Mouse (Mus musculus): ENCODE results near the gene Cldn14. TPM values are rescaled to one million over a fixed set of nuclear protein-coding genes. Genes with fewer than 3 reads are reported as not detected.

Cldn14 gene
- polyA plus RNA-seq, 1 experiment from 2014 or later = not detected

- no peak overlapping the region for H3K4me3 ChIP-seq (ENCODE audit: low read depth, low read length)
- no peaks in the 10 kb centered on the region for H3K4me1 ChIP-seq (replicated peaks; ENCODE audit: control insufficient read depth, insufficient read depth, low read length)
- no peaks in the 10 kb centered on the region for H3K9me3 ChIP-seq (ENCODE audit: control insufficient read depth, low read length)
- DNase-seq (ENCODE audit: low spot score) (peak; percentile 93), ATAC-seq (ENCODE audit: low FRiP score) (peak; percentile 65; the same call in 1 of the 2 replicates)
- no peaks in the 10 kb centered on the region for H3K27me3 ChIP-seq (ENCODE audit: control insufficient read depth, insufficient read depth, low read length)
- WGBS = 57% methylated on average over 14 of the region's 22 CpGs
- no peak overlapping the region for H3K9ac ChIP-seq (ENCODE audit: low read depth, low read length)
- no peak overlapping the region for H3K27ac ChIP-seq (ENCODE audit: low read depth, low read length)
- H3K36me3 ChIP-seq (ENCODE audit: control insufficient read depth, insufficient read depth, low read length) = no peaks in the 10 kb centered on the region
- H3K4me2 ChIP-seq (replicated peaks; ENCODE audit: low read depth, low read length) = no peak overlapping the region; the same call in 1 of the 2 replicates
Measured at GRCm38 (mm10) chr16:93917712-93918678, 90.6 kb downstream of the Cldn14 start.

DNA sequence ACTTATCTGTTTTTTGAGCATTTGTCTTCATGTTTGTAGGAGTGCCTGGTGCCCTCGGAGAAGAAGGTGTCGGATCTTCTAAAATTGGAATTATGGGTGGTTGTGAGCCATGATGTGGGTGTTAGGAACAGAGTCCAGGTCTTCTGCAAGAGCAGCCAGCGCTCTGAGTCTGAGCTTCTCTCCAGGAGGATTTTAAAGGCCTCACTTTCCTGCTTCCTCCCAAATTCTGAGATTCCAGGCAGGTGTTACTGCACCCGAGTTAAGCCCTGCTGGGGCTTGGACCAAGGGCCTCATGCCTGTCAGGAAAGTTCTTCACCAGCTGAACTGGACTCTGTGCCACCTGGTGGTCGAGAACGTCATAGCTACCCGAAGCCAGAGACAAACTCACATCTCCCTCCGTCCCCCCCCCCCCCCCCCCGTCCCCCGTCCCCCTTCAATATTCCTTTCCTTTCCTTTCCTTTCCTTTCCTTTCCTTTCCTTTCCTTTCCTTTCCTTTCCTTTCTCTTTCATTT, 93.2 kb downstream of the Cldn14 start:
- 33% methylated on average over 10 of the region's 10 CpGs for WGBS
- no peaks in the 10 kb centered on the region for H3K4me1 ChIP-seq (replicated peaks; ENCODE audit: control insufficient read depth, insufficient read depth, low read length)
- H3K27me3 ChIP-seq (ENCODE audit: control insufficient read depth, insufficient read depth, low read length) = no peaks in the 10 kb centered on the region
- H3K4me3 ChIP-seq (ENCODE audit: low read depth, low read length) = no peak overlapping the region
- H3K4me2 ChIP-seq (replicated peaks; ENCODE audit: low read depth, low read length) = no peak overlapping the region
- DNase-seq (ENCODE audit: low spot score) = peak; percentile 55
- no peaks in the 10 kb centered on the region for H3K36me3 ChIP-seq (ENCODE audit: control insufficient read depth, insufficient read depth, low read length)
- H3K9ac ChIP-seq (ENCODE audit: low read depth, low read length) = no peak overlapping the region
- no peaks in the 10 kb centered on the region for H3K9me3 ChIP-seq (ENCODE audit: control insufficient read depth, low read length)
- no peak for ATAC-seq (ENCODE audit: low FRiP score)
- no peak overlapping the region for H3K27ac ChIP-seq (ENCODE audit: low read depth, low read length)

- Histone ChIP-seq H3K9me3 (ENCODE audit: control insufficient read depth, low read length) (no peaks in the 10 kb centered on the region), H3K4me2 (replicated peaks; ENCODE audit: low read depth, low read length) (no peak overlapping the region), H3K9ac (ENCODE audit: low read depth, low read length) (no peak overlapping the region), H3K27me3 (ENCODE audit: control insufficient read depth, insufficient read depth, low read length) (no peaks in the 10 kb centered on the region), H3K36me3 (ENCODE audit: control insufficient read depth, insufficient read depth, low read length) (no peaks in the 10 kb centered on the region), H3K4me3 (ENCODE audit: low read depth, low read length) (no peak overlapping the region), H3K4me1 (replicated peaks; ENCODE audit: control insufficient read depth, insufficient read depth, low read length) (no peaks in the 10 kb centered on the region), H3K27ac (ENCODE audit: low read depth, low read length) (no peak overlapping the region)
- DNase-seq (ENCODE audit: low spot score) = no peak
- 81% methylated on average over 10 of the region's 10 CpGs for WGBS
- no peak for ATAC-seq (ENCODE audit: low FRiP score)
Measured at GRCm38 (mm10) chr16:93913881-93914576, 94.6 kb downstream of the Cldn14 start.

GRCm38 (mm10) chr16:93912808-93913207, 95.8 kb downstream of the Cldn14 start:
- no peak overlapping the region for H3K4me2 ChIP-seq (replicated peaks; ENCODE audit: low read depth, low read length)
- H3K27ac ChIP-seq (ENCODE audit: low read depth, low read length) = no peak overlapping the region
- no peaks in the 10 kb centered on the region for H3K9me3 ChIP-seq (ENCODE audit: control insufficient read depth, low read length)
- no peaks in the 10 kb centered on the region for H3K36me3 ChIP-seq (ENCODE audit: control insufficient read depth, insufficient read depth, low read length)
- DNase-seq (ENCODE audit: low spot score) (no peak), ATAC-seq (ENCODE audit: low FRiP score) (no peak)
- WGBS = 72% methylated on average over 3 of the region's 3 CpGs
- no peaks in the 10 kb centered on the region for H3K4me1 ChIP-seq (replicated peaks; ENCODE audit: control insufficient read depth, insufficient read depth, low read length)
- no peak overlapping the region for H3K9ac ChIP-seq (ENCODE audit: low read depth, low read length)
- H3K27me3 ChIP-seq (ENCODE audit: control insufficient read depth, insufficient read depth, low read length) = no peaks in the 10 kb centered on the region
- H3K4me3 ChIP-seq (ENCODE audit: low read depth, low read length) = no peak overlapping the region

DNA sequence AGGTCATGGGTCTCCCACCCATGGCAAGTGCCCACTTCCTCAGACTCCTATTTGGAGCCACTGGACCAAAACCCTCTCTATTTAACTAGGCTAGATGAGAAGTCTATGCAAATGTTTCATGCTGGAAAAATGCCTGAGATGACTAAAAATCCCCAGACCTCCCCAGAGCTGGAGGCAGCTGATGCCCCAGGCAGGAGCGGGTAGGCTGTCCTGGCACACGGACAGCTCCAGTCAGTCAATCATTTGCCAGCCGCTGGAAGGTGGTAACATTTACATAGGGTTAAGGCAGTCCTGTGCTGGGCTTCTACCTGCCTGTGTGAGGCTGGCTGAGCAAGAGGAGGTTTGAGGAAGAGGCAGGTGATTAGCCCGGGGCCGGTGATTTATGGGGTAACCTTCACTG, 96.5 kb downstream of the Cldn14 start:
- no peak for DNase-seq (ENCODE audit: low spot score)

GRCm38 (mm10) chr16:93910735-93911665, 97.6 kb downstream of the Cldn14 start:
- Histone ChIP-seq H3K36me3 (ENCODE audit: control insufficient read depth, insufficient read depth, low read length) (no peaks in the 10 kb centered on the region), H3K4me2 (replicated peaks; ENCODE audit: low read depth, low read length) (no peak overlapping the region), H3K9me3 (ENCODE audit: control insufficient read depth, low read length) (no peaks in the 10 kb centered on the region), H3K4me3 (ENCODE audit: low read depth, low read length) (no peak overlapping the region), H3K27me3 (ENCODE audit: control insufficient read depth, insufficient read depth, low read length) (no peaks in the 10 kb centered on the region), H3K27ac (ENCODE audit: low read depth, low read length) (no peak overlapping the region), H3K4me1 (replicated peaks; ENCODE audit: control insufficient read depth, insufficient read depth, low read length) (no peaks in the 10 kb centered on the region), H3K9ac (ENCODE audit: low read depth, low read length) (no peak overlapping the region)
- DNase-seq (ENCODE audit: low spot score) = no peak
- WGBS = 67% methylated on average over 28 of the region's 28 CpGs
- 0 out of 2 replicates have a peak, but pooled peaks have one; percentile 33 for ATAC-seq (ENCODE audit: low FRiP score)

More for the DNA sequence above, 96.5 kb downstream of the Cldn14 start:
- Histone ChIP-seq H3K27me3 (ENCODE audit: control insufficient read depth, insufficient read depth, low read length) (no peaks in the 10 kb centered on the region), H3K36me3 (ENCODE audit: control insufficient read depth, insufficient read depth, low read length) (no peaks in the 10 kb centered on the region), H3K4me1 (replicated peaks; ENCODE audit: control insufficient read depth, insufficient read depth, low read length) (no peaks in the 10 kb centered on the region), H3K4me3 (ENCODE audit: low read depth, low read length) (no peak overlapping the region), H3K9ac (ENCODE audit: low read depth, low read length) (no peak overlapping the region), H3K27ac (ENCODE audit: low read depth, low read length) (no peak overlapping the region), H3K4me2 (replicated peaks; ENCODE audit: low read depth, low read length) (no peak overlapping the region), H3K9me3 (ENCODE audit: control insufficient read depth, low read length) (no peaks in the 10 kb centered on the region)
- WGBS = 82% methylated on average over 5 of the region's 5 CpGs
- no peak for ATAC-seq (ENCODE audit: low FRiP score)

GRCm38 (mm10) chr16:93909936-93910335, 98.7 kb downstream of the Cldn14 start:
- Histone ChIP-seq H3K4me2 (replicated peaks; ENCODE audit: low read depth, low read length) (no peak overlapping the region), H3K36me3 (ENCODE audit: control insufficient read depth, insufficient read depth, low read length) (no peaks in the 10 kb centered on the region)

GRCm38 (mm10) chr16:93908196-93908595, 100.4 kb downstream of the Cldn14 start:
- H3K36me3 ChIP-seq (ENCODE audit: control insufficient read depth, insufficient read depth, low read length) = no peaks in the 10 kb centered on the region
- no peak overlapping the region for H3K27ac ChIP-seq (ENCODE audit: low read depth, low read length)
- DNase-seq (ENCODE audit: low spot score) (no peak), ATAC-seq (ENCODE audit: low FRiP score) (no peak)
- no peaks in the 10 kb centered on the region for H3K9me3 ChIP-seq (ENCODE audit: control insufficient read depth, low read length)
- no peaks in the 10 kb centered on the region for H3K4me1 ChIP-seq (replicated peaks; ENCODE audit: control insufficient read depth, insufficient read depth, low read length)
- 90% methylated on average over 8 of the region's 8 CpGs for WGBS
- no peak overlapping the region for H3K4me2 ChIP-seq (replicated peaks; ENCODE audit: low read depth, low read length)
- no peak overlapping the region for H3K9ac ChIP-seq (ENCODE audit: low read depth, low read length)
- H3K27me3 ChIP-seq (ENCODE audit: control insufficient read depth, insufficient read depth, low read length) = no peaks in the 10 kb centered on the region
- H3K4me3 ChIP-seq (ENCODE audit: low read depth, low read length) = no peak overlapping the region

More at GRCm38 (mm10) chr16:93909936-93910335, 98.7 kb downstream of the Cldn14 start:
- no peak overlapping the region for H3K4me3 ChIP-seq (ENCODE audit: low read depth, low read length)
- ATAC-seq (ENCODE audit: low FRiP score) (no peak), DNase-seq (ENCODE audit: low spot score) (no peak)
- no peaks in the 10 kb centered on the region for H3K27me3 ChIP-seq (ENCODE audit: control insufficient read depth, insufficient read depth, low read length)
- no peaks in the 10 kb centered on the region for H3K9me3 ChIP-seq (ENCODE audit: control insufficient read depth, low read length)
- 96% methylated on average over 3 of the region's 3 CpGs for whole genome bisulfite sequencing
- no peaks in the 10 kb centered on the region for H3K4me1 ChIP-seq (replicated peaks; ENCODE audit: control insufficient read depth, insufficient read depth, low read length)
- H3K27ac ChIP-seq (ENCODE audit: low read depth, low read length) = no peak overlapping the region
- H3K9ac ChIP-seq (ENCODE audit: low read depth, low read length) = no peak overlapping the region
